Mouse (Mus musculus): ENCODE data around the gene Ppp1r32. TPM values are rescaled to one million over a fixed set of nuclear protein-coding genes. Genes with fewer than 3 reads are reported as not detected.

Gene Ppp1r32
- polyA plus RNA-seq, 1 experiment from 2014 or later, result 1.2 TPM

DNA sequence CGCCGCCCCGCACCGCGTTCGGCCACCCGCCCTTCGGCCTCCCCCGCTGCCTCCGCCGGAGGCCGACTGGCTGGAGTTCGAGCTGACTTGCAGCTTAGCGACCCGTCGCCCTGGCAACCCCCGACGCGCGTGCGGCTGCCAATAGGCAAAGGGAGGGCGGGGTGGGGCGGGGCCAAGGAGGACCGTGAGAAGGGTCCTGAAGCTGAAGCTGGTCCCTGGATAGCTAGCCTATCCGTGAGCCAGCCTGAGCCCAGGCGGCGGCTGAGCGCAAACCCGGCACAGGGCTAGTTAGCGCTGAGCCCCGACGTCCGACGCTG is 25.3 kb downstream of the Ppp1r32 start:
- peak; percentile 90 for ATAC-seq (ENCODE audit: low FRiP score)
- H3K36me3 ChIP-seq, result no peaks in the 10 kb centered on the region
- H3K27me3 ChIP-seq (replicated peaks), result peaks cover 64% of the 10 kb centered on the region
- peak overlapping the region; percentile 40 for H3K9ac ChIP-seq (replicated peaks)
- peak overlapping the region; percentile 30; the same call in 1 of the 2 replicates for H3K27ac ChIP-seq (replicated peaks)
- WGBS, result under 1% methylated on average over 34 of the region's 34 CpGs
- H3K9me3 ChIP-seq (replicated peaks), result no peaks in the 10 kb centered on the region
- peaks cover 28% of the 10 kb centered on the region for H3K4me1 ChIP-seq
- H3K4me3 ChIP-seq (replicated peaks), result peak overlapping the region; percentile 45
- H3K4me2 ChIP-seq, result peak overlapping the region; percentile 87

DNA sequence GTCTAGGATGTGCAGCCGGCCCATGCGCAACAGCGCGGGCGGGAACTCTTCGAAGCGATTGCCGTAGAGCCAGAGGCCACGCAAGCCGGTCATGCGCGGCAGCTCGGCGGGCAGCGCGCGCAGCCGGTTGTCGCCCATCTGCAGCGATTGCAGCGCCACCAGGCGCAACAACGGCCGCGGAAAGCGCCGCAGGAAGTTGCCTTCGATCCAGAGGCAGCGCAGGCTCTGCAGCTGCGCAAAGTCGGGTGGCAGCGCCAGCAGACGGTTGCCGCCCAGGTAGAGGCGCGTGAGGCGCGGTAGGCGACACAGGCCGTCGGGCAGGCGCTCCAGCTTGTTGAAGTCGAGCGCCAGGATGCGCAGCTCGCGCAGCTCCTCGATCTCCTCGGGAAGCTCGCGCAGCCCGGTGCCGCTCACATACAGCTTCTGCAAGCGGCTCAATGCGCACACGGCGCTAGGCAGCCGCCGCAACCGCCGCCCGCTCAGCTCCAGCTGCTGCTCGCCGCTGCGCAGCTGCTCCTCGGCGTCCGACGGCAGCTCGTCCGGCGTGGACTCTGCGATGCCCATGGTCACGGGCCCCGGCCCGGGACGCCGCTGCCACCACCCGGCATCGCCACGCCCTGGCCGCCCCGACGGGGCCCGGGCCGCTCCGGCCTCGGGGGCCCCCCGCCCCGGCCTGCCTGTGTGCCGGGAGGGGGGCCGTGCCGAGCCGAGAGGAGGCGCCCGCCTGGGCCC is 25.8 kb downstream of the Ppp1r32 start, which contains the start of gene Lrrc10b:
Gene Lrrc10b, minus strand, starts transcription at position 722 of the 732 bp plus-strand sequence.
- H3K27ac ChIP-seq (replicated peaks), result peak within 1 kb of the TSS; percentile 30
- peaks cover 62% of the 10 kb centered on the region for H3K27me3 ChIP-seq (replicated peaks)
- ATAC-seq (ENCODE audit: low FRiP score), result peak; percentile 82
- peak within 1 kb of the TSS; percentile 45 for H3K4me3 ChIP-seq (replicated peaks)
- H3K36me3 ChIP-seq, result no peaks in the 10 kb centered on the region
- under 1% methylated on average over 94 of the region's 96 CpGs for WGBS
- peak within 1 kb of the TSS; percentile 40 for H3K9ac ChIP-seq (replicated peaks)
- H3K9me3 ChIP-seq (replicated peaks), result no peaks in the 10 kb centered on the region
- peak within 1 kb of the TSS; percentile 87 for H3K4me2 ChIP-seq
- H3K4me1 ChIP-seq, result peaks cover 28% of the 10 kb centered on the region

DNA sequence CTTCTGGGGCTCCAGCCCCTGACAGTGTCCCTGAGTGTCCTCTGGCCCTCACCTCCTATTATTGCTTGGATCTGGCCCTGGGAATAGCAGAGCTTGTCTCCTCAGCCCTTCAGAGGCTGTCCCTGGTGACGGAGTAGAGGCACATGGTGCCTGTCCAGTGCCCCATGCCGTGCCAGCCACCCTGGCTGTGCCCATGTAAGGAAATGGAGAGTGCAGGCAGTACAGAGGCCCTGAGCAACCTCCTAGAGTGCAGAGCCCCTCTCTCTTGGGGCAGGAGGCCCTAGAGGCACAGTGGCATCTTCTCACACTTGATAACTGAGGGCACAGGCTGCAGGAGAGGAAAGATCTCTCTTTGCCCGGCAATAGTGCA is 27.3 kb downstream of the Ppp1r32 start:
- Histone ChIP-seq H3K4me3 (replicated peaks) (0 out of 2 replicates have a peak overlapping the region, but pooled peaks have one; percentile 1), H3K9ac (replicated peaks) (no peak overlapping the region), H3K4me2 (peak overlapping the region; percentile 87; the same call in 1 of the 2 replicates), H3K27ac (replicated peaks) (no peak overlapping the region), H3K27me3 (replicated peaks) (peaks cover 54% of the 10 kb centered on the region), H3K36me3 (no peaks in the 10 kb centered on the region), H3K4me1 (peaks cover 28% of the 10 kb centered on the region), H3K9me3 (replicated peaks) (no peaks in the 10 kb centered on the region)
- ATAC-seq (ENCODE audit: low FRiP score), result no peak
- WGBS, result 80% methylated on average over 3 of the region's 3 CpGs

DNA sequence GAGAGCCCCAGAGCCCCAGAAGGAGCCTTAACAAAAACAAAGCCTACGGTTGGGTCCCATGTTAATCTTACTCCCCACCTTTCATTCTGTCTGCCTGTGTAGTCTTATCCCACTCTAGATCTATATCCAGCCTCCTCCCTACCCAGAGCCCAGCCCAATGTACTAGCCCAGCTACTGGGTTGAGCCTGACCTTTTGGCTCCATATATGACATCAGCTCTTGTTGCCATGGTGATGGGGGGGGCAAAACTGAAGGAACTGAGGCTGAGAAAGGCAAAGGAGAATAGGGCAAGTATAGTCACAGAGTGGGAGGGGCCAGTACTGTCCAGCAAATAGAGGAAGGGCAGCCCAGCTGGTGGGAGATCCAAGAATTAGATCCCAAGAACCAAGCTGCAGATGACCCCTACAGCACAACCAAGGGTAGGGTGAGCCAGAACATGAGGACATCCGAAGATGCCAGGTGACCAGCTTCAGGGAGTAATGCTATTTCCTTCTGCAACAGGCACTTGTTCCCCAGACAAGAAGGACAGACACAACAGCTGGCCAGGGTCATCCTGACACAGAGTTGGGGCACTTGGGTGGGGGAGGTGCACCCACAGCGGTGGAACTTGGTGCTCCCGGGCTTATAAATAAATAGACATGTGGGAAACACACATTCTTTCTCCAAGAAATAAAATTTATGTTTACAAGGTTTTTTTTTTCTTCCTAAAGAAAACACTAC is 27.9 kb downstream of the Ppp1r32 start:
- WGBS, result 70% methylated on average over 4 of the region's 4 CpGs

DNA sequence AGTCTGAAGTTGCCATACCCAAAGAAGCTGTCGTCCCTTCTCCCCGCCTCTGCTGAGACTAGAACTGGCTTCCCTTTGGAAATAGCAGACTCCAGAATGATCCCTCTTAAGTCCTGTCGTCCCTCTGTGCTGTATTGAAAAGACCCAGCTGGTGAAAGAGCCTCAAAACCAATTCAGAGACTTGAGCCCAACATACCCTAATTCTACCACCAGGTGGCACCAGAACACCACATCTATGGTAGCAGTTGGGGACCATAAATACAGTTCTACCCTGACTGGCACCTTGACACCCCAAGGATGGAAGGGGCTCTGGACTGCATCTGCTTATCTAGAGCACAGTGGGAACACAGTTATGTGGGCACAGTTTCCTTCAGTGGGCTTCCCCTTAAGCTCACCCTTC is 33.0 kb downstream of the Ppp1r32 start:
- no peak overlapping the region for H3K4me2 ChIP-seq
- H3K9ac ChIP-seq (replicated peaks), result no peak overlapping the region
- no peak overlapping the region for H3K27ac ChIP-seq (replicated peaks)
- peak; percentile 40 for ATAC-seq (ENCODE audit: low FRiP score)
- peaks cover 35% of the 10 kb centered on the region for H3K36me3 ChIP-seq
- no peak overlapping the region for H3K4me3 ChIP-seq (replicated peaks)
- H3K9me3 ChIP-seq (replicated peaks), result no peaks in the 10 kb centered on the region
- H3K4me1 ChIP-seq, result no peaks in the 10 kb centered on the region
- 5% methylated on average over 3 of the region's 3 CpGs for WGBS
- H3K27me3 ChIP-seq (replicated peaks), result peaks cover 9% of the 10 kb centered on the region

More for the DNA sequence above, 27.9 kb downstream of the Ppp1r32 start:
- no peak for ATAC-seq (ENCODE audit: low FRiP score)
- Histone ChIP-seq H3K4me2 (peak overlapping the region; percentile 87; the same call in 1 of the 2 replicates), H3K27me3 (replicated peaks) (peaks cover 51% of the 10 kb centered on the region), H3K27ac (replicated peaks) (no peak overlapping the region), H3K9ac (replicated peaks) (no peak overlapping the region), H3K4me1 (peaks cover 28% of the 10 kb centered on the region), H3K9me3 (replicated peaks) (no peaks in the 10 kb centered on the region), H3K4me3 (replicated peaks) (no peak overlapping the region), H3K36me3 (no peaks in the 10 kb centered on the region)

DNA sequence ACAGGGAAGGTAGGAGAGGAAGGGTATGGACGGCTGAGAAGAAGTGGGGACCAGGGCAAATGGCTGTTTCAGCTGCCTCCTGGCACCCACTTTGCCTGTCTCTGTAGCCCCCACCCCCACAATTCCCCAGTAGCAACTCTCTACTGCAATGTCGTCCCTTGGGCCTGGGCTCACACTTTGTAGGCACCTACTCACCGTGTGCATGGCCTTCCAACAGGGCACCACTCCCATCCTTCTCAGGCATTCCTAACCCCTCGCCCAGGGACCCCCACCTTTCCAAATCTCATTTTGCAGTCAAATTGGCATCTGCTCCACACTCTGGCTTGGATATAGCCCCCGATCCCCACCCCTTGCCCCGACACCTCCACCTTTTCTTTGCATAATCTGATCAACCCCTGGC is 33.5 kb downstream of the Ppp1r32 start:
- Histone ChIP-seq H3K9me3 (replicated peaks) (no peaks in the 10 kb centered on the region), H3K27ac (replicated peaks) (no peak overlapping the region), H3K27me3 (replicated peaks) (0 out of 2 replicates have a peak, but pooled peaks cover 4% of the 10 kb centered on the region), H3K4me2 (no peak overlapping the region), H3K36me3 (peaks cover 40% of the 10 kb centered on the region), H3K4me1 (no peaks in the 10 kb centered on the region), H3K4me3 (replicated peaks) (no peak overlapping the region), H3K9ac (replicated peaks) (no peak overlapping the region)
- no peak for ATAC-seq (ENCODE audit: low FRiP score)
- 81% methylated on average over 6 of the region's 6 CpGs for WGBS

DNA sequence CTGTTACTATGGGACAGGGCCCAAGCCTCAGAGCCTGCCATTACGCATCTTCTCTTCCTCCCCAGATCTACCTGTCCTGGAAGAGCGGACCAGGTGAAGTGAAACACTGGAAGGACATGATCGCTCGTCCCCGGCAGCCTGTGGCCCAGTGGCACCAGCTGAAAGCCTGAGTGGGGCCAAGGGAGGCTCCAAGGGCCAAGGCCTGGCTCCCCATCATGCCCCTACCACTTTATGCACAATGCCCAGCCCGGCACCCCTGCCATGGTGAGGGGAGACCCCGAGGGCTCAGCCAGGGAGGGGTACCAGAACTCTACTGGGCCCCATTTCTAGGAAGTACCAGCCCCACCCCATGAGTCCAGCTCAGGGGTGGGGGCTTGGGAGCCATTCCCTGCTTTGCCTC is 34.5 kb downstream of the Ppp1r32 start:
- 0 out of 2 replicates have a peak, but pooled peaks cover 4% of the 10 kb centered on the region for H3K27me3 ChIP-seq (replicated peaks)
- H3K4me1 ChIP-seq, result no peaks in the 10 kb centered on the region
- H3K4me2 ChIP-seq, result no peak overlapping the region
- no peak overlapping the region for H3K9ac ChIP-seq (replicated peaks)
- peaks cover 49% of the 10 kb centered on the region for H3K36me3 ChIP-seq
- ATAC-seq (ENCODE audit: low FRiP score), result no peak
- H3K4me3 ChIP-seq (replicated peaks), result no peak overlapping the region
- 93% methylated on average over 7 of the region's 7 CpGs for WGBS
- H3K27ac ChIP-seq (replicated peaks), result no peak overlapping the region
- no peaks in the 10 kb centered on the region for H3K9me3 ChIP-seq (replicated peaks)

DNA sequence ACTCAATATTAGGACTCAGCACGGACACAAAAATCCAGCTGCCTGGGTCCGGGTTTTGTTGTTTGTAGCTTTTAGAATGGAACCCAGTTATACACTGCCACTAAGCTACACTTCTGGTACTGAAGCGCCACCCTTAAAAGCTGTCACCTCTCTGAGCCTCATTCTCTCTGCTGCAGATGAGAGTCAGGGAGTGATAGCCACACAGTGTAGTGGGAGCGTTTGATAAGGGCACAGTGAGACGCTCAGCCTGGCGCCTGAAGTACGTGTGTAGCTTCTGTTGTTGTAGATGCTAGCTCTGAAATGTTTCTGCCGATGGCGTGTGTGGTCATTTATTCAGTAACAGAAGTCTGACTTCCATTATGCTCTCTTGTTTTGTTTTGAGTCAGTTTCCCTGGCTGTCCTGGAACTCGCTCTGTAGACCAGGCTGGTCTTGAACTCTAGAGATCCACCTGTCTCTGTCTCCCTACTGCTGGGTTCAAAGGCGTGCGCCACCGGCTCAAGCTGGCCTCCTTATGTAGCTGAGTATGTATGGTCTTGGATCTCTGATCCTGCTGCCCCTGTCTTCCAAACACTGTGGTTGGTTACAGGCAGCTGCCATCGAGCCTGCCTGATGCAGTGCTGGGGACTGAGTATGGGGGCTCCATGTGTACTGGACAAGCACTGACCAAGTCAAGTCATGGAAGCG is 37.9 kb downstream of the Ppp1r32 start:
- no peak overlapping the region for H3K27ac ChIP-seq (replicated peaks)
- H3K4me1 ChIP-seq, result no peaks in the 10 kb centered on the region
- 94% methylated on average over 15 of the region's 15 CpGs for WGBS
- no peaks in the 10 kb centered on the region for H3K9me3 ChIP-seq (replicated peaks)
- peaks cover 73% of the 10 kb centered on the region for H3K36me3 ChIP-seq
- H3K4me3 ChIP-seq (replicated peaks), result no peak overlapping the region
- H3K27me3 ChIP-seq (replicated peaks), result no peaks in the 10 kb centered on the region
- no peak for ATAC-seq (ENCODE audit: low FRiP score)
- no peak overlapping the region for H3K9ac ChIP-seq (replicated peaks)
- no peak overlapping the region for H3K4me2 ChIP-seq

DNA sequence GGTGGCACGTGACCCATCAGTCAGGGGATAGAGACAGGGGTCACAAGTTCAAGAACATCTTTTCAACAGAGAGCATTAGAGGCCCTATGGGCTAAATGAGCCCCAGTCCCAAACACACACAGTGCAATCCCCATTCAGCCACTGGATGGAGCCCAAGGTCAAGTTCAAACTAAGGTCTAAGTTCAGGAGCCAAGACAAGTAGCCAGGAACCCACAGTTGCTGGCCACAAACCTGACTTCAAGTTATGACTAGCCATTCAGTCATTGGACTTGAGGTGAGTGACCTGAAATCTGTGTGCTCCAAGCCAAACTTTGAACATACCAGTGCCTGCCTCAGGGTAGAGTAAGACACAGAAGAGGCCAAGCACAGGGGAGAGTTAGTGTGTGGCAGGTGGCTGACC is 45.2 kb downstream of the Ppp1r32 start:
- no peak overlapping the region for H3K27ac ChIP-seq (replicated peaks)
- no peak overlapping the region for H3K9ac ChIP-seq (replicated peaks)
- no peaks in the 10 kb centered on the region for H3K9me3 ChIP-seq (replicated peaks)
- ATAC-seq (ENCODE audit: low FRiP score), result no peak
- H3K36me3 ChIP-seq, result peaks cover 25% of the 10 kb centered on the region; the same call in 1 of the 2 replicates
- no peaks in the 10 kb centered on the region for H3K27me3 ChIP-seq (replicated peaks)
- 76% methylated on average over 1 of the region's 1 CpGs for WGBS
- no peaks in the 10 kb centered on the region for H3K4me1 ChIP-seq
- H3K4me3 ChIP-seq (replicated peaks), result no peak overlapping the region
- H3K4me2 ChIP-seq, result no peak overlapping the region

DNA sequence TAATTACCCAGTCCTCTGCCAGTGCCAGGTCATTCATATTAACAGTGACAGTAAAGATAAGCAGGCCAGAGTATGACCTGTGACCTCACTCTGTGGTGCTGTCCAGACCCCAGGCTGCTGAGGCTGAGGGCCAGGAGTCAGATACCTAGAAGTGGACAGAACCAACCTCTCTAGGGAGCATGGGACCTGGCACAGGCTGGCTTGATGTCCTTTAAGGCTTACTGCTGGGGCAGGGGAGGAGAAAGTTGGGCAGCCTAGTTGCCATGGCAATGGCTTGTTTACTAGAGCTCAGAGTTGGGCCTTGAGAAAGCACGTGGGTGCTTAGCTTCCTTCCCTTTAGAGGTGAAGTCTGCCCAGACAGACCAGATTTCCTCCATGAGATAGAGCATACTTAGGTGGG is 46.0 kb downstream of the Ppp1r32 start:
- WGBS, result 33% methylated on average over 1 of the region's 1 CpGs
- Histone ChIP-seq H3K9ac (replicated peaks) (no peak overlapping the region), H3K9me3 (replicated peaks) (no peaks in the 10 kb centered on the region), H3K4me2 (no peak overlapping the region), H3K36me3 (peaks cover 22% of the 10 kb centered on the region; the same call in 1 of the 2 replicates), H3K4me1 (no peaks in the 10 kb centered on the region), H3K27ac (replicated peaks) (no peak overlapping the region), H3K4me3 (replicated peaks) (no peak overlapping the region), H3K27me3 (replicated peaks) (no peaks in the 10 kb centered on the region)
- ATAC-seq (ENCODE audit: low FRiP score), result no peak

DNA sequence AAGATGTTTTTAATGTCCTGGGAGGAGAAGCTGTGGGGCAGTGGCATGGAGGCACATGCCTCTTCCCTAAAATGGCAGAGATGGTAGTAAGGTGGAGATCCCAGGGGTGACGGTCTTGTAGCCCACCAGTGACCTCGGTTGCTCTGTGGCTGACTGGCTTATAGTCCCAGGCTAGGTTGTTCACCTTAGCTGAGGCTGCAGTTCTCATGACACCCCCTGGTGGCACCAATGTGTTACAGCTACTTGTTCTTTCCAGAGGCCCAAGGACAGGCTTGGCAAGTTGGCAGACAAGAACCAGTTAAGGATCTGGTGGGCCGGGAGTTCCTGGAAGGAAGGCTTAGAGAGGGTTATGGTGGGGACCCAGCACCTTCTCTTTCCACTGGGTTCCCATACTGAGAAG is 46.8 kb downstream of the Ppp1r32 start:
- H3K4me1 ChIP-seq, result no peaks in the 10 kb centered on the region
- 28% methylated on average over 3 of the region's 3 CpGs for WGBS
- H3K36me3 ChIP-seq, result peaks cover 17% of the 10 kb centered on the region; the same call in 1 of the 2 replicates
- H3K9ac ChIP-seq (replicated peaks), result no peak overlapping the region
- H3K27me3 ChIP-seq (replicated peaks), result no peaks in the 10 kb centered on the region
- no peak overlapping the region for H3K27ac ChIP-seq (replicated peaks)
- H3K9me3 ChIP-seq (replicated peaks), result no peaks in the 10 kb centered on the region
- no peak overlapping the region for H3K4me2 ChIP-seq
- no peak overlapping the region for H3K4me3 ChIP-seq (replicated peaks)
- ATAC-seq (ENCODE audit: low FRiP score), result peak; percentile 36; the same call in 1 of the 2 replicates
